Mouse (Mus musculus) A20 (cell line): ENCODE measurements at regions not wholly inside any gene's neighbourhood (a gene's known extent, or its start where the extent isn't known, plus 50 kb on each side); places are given as distances from the start of the nearest gene placed in this dataset.
A peak's percentile ranks its signal among the peaks of the same experiment; 100 is the strongest.

ENCODE experiments used
- DNase-seq: peaks from one replicate; pipeline ENCODE4 v3.0.0-alpha.2; 2011; ENCODE audit warnings: low read depth, low spot score

DNA sequence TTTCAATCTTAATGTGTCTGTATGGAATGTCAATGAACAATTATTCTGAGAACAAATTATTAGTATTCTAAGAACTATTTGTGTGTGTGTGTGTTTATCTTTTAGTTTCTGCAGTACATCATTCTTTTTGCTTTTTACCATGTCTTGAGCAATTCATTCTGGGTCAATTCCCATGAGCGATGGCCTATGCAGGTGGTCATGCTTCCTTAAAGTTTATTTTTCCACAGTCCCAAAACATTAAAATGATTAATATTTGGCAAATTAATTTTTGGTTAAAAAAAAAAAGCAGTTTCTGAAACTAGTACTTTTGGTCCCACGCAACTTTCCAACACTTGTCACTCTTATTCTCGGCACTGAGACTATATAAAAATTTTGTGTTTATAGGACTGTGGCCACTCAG, 416.8 kb upstream of the Rgmb start:
- DNase-seq, result no peak

GRCm38 (mm10) chr17:16221253-16221652, 390.4 kb upstream of the Rgmb start:
- DNase-seq, result peak; percentile 2

DNA sequence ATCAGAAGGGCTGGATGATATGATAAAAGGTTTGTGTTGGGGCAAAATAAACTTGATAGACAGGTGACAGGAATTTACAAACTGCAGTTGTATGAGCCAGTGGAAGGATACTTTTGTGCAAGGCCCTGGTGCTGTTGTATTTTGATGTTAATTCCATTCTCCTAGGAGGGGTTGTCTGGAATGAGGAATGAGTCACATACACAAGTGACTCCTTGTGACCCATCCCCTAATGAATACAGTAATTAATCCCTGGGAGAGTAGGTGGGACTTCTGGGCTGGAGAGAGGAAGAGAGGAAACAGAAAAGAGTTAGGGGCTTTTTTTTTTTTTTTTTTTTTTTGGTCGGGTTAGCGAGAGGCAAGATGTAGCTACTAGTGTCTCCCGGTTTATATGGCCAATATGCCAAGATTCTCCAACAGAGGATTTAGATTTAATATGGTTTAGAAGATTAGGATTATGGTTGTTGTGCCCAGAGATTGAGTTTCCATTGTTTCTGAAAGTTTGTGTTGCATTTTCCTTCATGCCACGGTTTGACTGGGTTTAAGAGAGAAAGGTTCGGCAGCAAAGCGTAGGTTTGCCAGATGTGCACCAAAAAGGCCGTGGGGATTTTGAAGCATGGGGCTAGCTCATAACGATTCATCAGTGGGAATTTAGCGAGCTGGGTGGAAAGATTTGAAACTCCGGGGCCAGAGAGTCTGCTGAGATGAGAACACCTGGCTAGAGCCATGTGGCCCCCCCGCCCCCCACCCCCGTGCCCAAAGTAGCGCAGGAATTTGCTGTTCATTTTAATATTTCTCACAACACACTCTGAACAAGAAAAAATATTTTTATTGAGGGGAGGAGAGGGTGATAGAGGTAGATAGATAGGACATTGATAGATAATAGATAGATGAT, 389.1 kb upstream of the Rgmb start:
- no peak for DNase-seq

- no peak for DNase-seq
These were observed 387.8 kb upstream of the Rgmb start for GRCm38 (mm10) chr17:16218623-16219022.

DNA sequence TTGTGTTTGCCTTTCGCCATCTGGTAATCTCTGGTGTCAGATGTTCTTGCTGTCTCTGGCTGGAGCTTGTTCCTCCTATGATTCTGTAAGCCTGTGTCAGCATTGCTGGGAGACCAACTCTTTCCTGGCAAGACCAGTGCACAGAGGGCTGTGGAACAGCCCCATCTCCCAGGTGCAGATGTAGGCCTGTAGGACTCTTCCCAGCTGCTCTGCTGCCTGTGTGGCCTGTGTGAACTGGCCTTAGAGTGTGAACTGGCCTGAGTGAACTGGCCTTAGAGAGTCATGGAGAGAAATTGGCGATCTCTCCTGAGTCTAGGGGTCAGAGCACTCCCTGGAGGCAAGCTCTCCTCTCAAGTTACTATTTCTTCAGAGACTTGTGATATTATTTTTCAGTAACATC, 386.0 kb upstream of the Rgmb start:
- no peak for DNase-seq

DNA sequence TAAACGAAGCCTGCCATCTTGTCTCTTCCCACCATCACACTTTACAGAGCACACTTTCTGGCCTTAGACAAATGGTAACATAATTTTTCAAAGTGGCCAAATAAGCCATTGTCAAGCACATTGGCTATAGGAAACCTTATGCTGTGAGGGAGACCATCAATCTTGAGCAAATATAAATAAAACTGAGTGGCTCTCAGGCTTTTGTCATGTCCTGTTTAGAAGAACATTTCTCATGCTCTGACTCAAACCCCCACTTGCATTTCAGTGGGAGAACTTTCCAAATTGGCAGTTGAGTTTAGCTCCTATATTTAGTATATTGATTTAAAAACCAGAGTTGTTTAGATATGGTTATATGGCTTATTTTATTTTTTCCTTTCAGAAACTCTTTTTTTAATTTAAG, 362.8 kb upstream of the Rgmb start:
- DNase-seq, result no peak

DNA sequence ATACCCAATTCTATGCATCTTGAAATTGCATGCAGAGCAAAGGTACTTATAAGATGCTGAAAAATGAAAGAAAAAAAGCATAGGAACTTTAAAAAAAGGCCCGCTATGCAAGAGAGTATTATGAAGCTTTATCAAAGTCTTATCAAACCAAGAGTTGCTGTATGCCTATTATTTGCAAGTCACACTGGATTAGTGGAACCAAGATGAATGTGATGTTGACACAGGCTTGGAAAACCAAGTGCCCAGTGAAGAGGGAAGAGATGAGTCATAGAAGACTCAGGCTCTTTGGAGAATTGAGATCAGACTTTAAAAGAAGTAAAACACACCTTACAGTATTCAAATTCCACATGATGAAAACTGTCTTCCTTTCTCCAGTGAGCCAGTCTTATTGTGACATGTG, 350.0 kb upstream of the Rgmb start:
- DNase-seq, result no peak

- DNase-seq, result no peak
These were observed 347.3 kb upstream of the Rgmb start for GRCm38 (mm10) chr17:16178102-16178501.

DNA sequence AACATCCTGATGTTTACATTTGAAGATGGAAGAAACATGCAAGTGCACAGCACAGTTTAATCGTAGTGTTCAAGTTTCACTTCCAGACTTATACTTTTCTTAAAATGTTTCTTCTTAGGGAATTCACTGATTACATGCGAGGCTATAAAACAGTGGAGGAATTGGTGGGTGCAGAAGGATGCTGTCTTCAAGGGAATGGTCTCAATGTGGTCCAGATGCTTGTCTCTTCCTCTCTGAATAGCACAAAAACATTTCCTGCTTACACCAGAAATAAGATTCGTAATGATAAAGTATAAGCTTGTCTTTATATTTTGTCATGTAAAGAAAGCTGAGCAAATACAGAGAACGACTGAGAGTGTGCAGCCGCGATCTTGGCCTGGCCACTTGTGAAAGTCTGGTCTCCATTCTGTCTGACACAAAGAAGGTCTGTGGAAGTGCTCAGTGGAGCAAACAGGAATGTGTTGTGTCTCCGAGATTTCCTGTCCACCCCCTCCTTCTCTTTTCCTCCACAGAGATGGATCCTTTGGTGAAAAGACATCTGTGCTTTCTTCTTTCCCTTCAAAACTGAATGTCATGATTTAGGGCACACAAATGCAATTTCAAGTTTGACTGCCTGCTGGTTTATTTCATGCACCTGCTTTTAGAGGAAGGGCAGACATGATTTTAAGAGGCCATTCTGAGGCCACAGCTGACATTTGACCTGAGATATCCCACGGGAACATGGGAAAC, 346.1 kb upstream of the Rgmb start:
- no peak for DNase-seq

DNA sequence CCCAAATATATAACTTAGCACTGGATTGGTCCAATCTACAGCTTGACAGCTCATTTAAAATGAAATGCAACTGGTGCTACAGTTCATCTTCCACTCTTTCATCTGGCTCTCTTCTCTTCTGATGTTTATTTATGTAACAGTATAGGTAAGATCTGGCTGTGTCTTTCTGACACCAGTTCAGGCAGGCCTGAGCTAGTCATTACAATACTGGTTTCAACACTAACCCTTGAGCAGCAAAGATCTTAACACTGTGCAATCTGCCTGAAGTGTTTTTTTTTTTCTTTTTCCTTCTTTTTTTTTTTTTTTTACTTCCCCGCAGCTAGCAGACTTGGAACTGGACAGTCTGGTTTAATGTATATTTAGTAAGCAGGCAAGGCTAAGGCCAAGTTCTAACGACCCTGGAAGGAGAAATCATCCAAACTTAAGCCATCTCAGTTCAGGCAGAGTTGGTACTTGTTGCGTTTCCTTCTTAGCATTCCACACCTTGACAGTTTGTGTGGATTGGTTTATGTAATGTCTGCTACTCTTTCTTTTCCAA, 342.8 kb upstream of the Rgmb start:
- DNase-seq, result no peak

DNA sequence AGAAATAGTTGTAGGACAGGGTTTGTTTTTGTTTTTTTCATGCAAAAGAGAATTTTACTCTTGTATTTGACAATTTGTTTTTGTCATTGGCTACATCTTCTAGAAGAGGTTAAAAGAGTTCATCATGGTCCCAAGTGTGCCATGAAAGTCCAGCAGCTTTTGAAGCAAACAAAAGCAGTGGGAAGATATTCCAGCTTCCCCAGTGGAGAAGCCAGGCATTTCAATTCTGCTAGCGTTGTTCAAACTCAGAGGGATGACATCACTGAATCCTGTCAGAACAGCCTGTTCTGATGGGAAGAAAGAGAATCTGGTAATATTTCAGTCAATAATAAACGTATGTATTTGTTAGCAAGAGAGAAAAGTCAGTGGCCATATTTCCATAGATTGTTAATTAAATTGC, 335.9 kb upstream of the Rgmb start:
- no peak for DNase-seq

DNA sequence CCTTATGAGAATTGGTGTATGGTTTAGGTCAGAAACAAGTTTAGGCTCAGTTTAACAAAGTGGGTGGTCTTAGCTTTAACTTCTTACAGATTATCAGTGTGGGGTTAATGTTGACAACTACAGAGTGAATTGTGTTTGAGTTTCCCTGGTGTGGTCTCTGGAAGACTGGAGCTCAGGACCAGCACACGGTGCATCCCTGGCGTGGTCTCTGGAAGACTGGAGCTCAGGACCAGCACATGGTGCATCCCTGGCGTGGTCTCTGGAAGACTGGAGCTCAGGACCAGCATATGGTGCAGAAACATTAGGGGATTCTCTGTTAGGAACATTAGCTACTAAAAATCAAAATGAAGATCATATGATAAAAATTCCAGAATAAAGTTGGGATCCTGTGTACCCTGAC, 327.3 kb upstream of the Rgmb start:
- no peak for DNase-seq

DNA sequence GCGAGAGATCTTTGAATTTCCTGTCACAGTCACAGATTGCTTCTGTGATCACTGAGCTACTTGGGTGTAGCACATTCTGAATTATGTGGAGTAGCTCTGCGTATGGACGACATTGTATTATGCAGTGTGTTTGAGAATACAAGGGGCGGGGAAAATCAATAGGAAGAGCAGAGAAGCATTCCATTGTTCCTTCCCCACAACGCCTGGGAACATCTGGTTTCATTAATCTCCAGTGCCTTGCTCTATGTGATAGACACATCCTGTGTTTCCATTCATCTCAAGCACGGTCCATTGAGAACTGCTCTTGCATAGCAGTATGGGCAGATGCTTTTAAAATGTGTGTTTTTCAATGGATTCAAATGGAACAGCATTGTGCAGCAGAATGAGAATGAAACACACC, 326.9 kb upstream of the Rgmb start:
- no peak for DNase-seq

GRCm38 (mm10) chr17:16157135-16157534, 326.3 kb upstream of the Rgmb start:
- DNase-seq, result no peak

DNA sequence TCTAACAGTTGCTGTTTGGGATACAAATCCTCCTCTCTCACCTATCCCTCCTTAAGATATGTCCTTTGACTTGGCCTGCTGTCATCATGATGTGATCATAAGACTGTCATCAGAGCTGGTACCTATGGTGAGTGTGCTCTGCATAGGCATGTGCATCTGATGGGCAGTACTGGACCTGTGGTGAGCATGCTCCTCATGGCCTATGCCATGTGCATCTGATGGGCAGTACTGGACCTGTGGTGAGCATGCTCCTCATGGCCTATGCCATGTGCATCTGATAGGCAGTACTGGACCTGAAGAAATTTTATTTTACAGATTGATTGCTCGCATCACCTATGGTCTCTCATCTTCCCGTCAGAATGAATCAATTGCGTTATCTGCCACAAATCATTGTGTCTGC, 325.8 kb upstream of the Rgmb start:
- no peak for DNase-seq

DNA sequence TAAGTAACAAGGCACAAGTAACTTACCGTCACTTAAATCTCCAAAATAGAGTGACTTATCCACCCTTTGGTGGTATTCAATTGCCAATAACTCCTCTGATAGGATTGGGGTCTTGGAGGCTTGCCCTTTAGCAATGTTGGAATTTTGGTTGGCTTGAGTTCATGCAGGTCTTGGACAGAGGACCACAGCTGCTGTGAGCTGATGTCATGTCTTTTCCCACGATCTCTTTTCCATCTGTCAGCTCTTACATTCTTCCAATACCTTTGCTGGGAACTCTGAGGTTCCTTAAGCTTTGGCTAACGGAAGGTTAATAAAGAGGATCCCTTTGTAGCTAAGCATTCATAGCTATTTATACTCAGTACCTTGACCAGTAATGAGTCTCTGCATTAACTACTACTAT, 324.7 kb upstream of the Rgmb start:
- DNase-seq, result no peak
